Mouse (Mus musculus): ENCODE data around the gene Hipk3.
A peak's percentile ranks its signal among the peaks of the same experiment; 100 is the strongest.

- TF ChIP-seq POLR2A (IDR thresholded peaks at IDR 0.05; ENCODE audit: borderline replicate concordance, control insufficient read depth, low read depth, low read length) (no peak), CTCF (IDR thresholded peaks at IDR 0.05; ENCODE audit: control insufficient read depth, insufficient read depth, low read length) (peak; percentile 61; the same call in 1 of the 2 replicates)
Measured at GRCm38 (mm10) chr2:104444776-104445175, 49.5 kb downstream of the Hipk3 start.
